Mouse (Mus musculus): ENCODE measurements around the gene Rnf115. TPM values are rescaled to one million over a fixed set of nuclear protein-coding genes. Genes with fewer than 3 reads are reported as not detected.
"Not testable (repeated sequence)": the region's sequence is repeated elsewhere in the genome, so short reads cannot be mapped to it uniquely, and the experiment has no call there.

Gene Rnf115
- polyA plus RNA-seq, 1 experiment from 2014 or later, result 66.6 TPM

DNA sequence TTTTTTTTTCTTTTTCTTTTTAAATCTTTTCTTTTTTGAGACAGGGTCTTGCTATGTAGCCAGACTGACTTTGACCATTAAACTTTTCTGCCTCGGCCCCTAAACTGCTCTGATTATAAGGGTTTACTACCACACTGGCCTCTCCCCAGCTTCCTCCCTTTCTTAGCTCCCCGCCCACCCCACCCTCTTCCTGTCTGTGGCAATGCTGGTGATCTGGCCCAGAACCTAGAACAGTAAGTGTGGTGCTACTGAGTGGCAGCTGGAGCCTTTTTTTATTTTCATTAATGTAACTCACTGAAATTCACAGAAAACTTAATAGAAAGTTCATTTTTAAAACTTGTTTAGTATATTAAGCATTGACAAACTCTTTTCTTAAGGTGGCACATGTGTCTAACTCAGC lies 11.6 kb upstream of the Rnf115 start:
- Histone ChIP-seq H3K27me3 (no peaks in the 10 kb centered on the region), H3K4me2 (replicated peaks) (no peak overlapping the region), H3K27ac (replicated peaks) (no peak overlapping the region), H3K4me3 (no peak overlapping the region), H3K9me3 (no peaks in the 10 kb centered on the region), H3K36me3 (peaks cover 47% of the 10 kb centered on the region), H3K9ac (replicated peaks) (no peak overlapping the region), H3K4me1 (no peaks in the 10 kb centered on the region)
- ATAC-seq (replicated peaks), result no peak
- 86% methylated on average over 2 of the region's 2 CpGs for WGBS

GRCm38 (mm10) chr3:96719173-96719572 lies 8.3 kb upstream of the Rnf115 start:
- H3K4me1 ChIP-seq, result no peaks in the 10 kb centered on the region
- no peaks in the 10 kb centered on the region for H3K27me3 ChIP-seq
- H3K4me2 ChIP-seq (replicated peaks), result no peak overlapping the region
- H3K4me3 ChIP-seq, result no peak overlapping the region
- ATAC-seq (replicated peaks), result no peak
- no peak overlapping the region for H3K27ac ChIP-seq (replicated peaks)
- no peaks in the 10 kb centered on the region for H3K9me3 ChIP-seq
- 35% methylated on average over 14 of the region's 14 CpGs for WGBS
- peaks cover 35% of the 10 kb centered on the region for H3K36me3 ChIP-seq
- no peak overlapping the region for H3K9ac ChIP-seq (replicated peaks)

- H3K27ac ChIP-seq (replicated peaks), result peak overlapping the region; percentile 79
Observed at GRCm38 (mm10) chr3:96727828-96728633, 567 bp downstream of the Rnf115 start.

GRCm38 (mm10) chr3:96728634-96729402 lies 1.4 kb downstream of the Rnf115 start:
- Histone ChIP-seq H3K4me2 (replicated peaks) (peak overlapping the region; percentile 54), H3K27me3 (no peaks in the 10 kb centered on the region), H3K9me3 (no peaks in the 10 kb centered on the region), H3K4me1 (peaks cover 28% of the 10 kb centered on the region), H3K27ac (replicated peaks) (peak overlapping the region; percentile 79), H3K36me3 (peaks cover under 1% of the 10 kb centered on the region; the same call in 1 of the 2 replicates), H3K9ac (replicated peaks) (peak overlapping the region; percentile 73), H3K4me3 (peak overlapping the region; percentile 87)
- no peak for ATAC-seq (replicated peaks)
- WGBS, result 31% methylated on average over 7 of the region's 7 CpGs

More at GRCm38 (mm10) chr3:96727828-96728633, 567 bp downstream of the Rnf115 start:
- peak overlapping the region; percentile 54 for H3K4me2 ChIP-seq (replicated peaks)
- peak; percentile 69 for ATAC-seq (replicated peaks)
- peaks cover 3% of the 10 kb centered on the region; the same call in 1 of the 2 replicates for H3K36me3 ChIP-seq
- H3K27me3 ChIP-seq, result no peaks in the 10 kb centered on the region
- H3K9me3 ChIP-seq, result no peaks in the 10 kb centered on the region
- H3K4me3 ChIP-seq, result peak overlapping the region; percentile 87
- under 1% methylated on average over 42 of the region's 42 CpGs for WGBS
- H3K9ac ChIP-seq (replicated peaks), result peak overlapping the region; percentile 73
- peaks cover 28% of the 10 kb centered on the region for H3K4me1 ChIP-seq

- Histone ChIP-seq H3K4me2 (replicated peaks) (peak overlapping the region; percentile 54; the same call in 1 of the 2 replicates), H3K4me3 (no peak overlapping the region), H3K27ac (replicated peaks) (no peak overlapping the region), H3K9me3 (no peaks in the 10 kb centered on the region), H3K27me3 (no peaks in the 10 kb centered on the region), H3K9ac (replicated peaks) (peak overlapping the region; percentile 73; the same call in 1 of the 2 replicates), H3K36me3 (no peaks in the 10 kb centered on the region), H3K4me1 (peaks cover 28% of the 10 kb centered on the region)
- WGBS, result 85% methylated on average over 3 of the region's 3 CpGs
- no peak for ATAC-seq (replicated peaks)
Observed at GRCm38 (mm10) chr3:96729403-96729784, 1.9 kb downstream of the Rnf115 start.

DNA sequence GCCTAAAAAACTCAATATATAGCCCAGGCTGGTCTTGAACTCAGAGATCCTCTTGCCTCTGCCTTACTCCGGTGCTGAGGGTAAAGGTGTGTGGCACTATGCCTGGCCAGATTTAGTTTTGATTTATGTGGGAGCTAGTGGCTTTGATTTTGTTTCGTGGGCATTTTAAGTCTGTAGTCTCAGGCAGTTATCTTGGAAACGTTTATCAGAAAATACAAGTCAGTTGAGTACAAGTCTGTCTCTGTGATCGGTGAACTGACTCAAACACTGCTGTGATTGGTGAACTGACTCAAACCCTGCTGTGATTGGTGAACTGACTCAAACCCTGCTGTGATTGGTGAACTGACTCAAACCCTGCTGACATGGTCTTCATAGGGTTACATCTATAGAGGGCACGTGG lies 3.3 kb downstream of the Rnf115 start:
- ATAC-seq (replicated peaks), result no peak

GRCm38 (mm10) chr3:96733984-96734383 lies 6.5 kb downstream of the Rnf115 start:
- Histone ChIP-seq H3K4me3 (no peak overlapping the region), H3K36me3 (no peaks in the 10 kb centered on the region), H3K9ac (replicated peaks) (no peak overlapping the region), H3K4me1 (peaks cover 10% of the 10 kb centered on the region), H3K4me2 (replicated peaks) (no peak overlapping the region), H3K27ac (replicated peaks) (no peak overlapping the region), H3K27me3 (no peaks in the 10 kb centered on the region), H3K9me3 (no peaks in the 10 kb centered on the region)
- WGBS, result 100% methylated on average over 1 of the region's 1 CpGs
- ATAC-seq (replicated peaks), result no peak

More for the DNA sequence above, 3.3 kb downstream of the Rnf115 start:
- no peaks in the 10 kb centered on the region for H3K9me3 ChIP-seq
- 78% methylated on average over 5 of the region's 5 CpGs for WGBS
- no peaks in the 10 kb centered on the region for H3K36me3 ChIP-seq
- no peak overlapping the region for H3K4me2 ChIP-seq (replicated peaks)
- no peak overlapping the region for H3K9ac ChIP-seq (replicated peaks)
- H3K27ac ChIP-seq (replicated peaks), result no peak overlapping the region
- peaks cover 25% of the 10 kb centered on the region for H3K4me1 ChIP-seq
- no peaks in the 10 kb centered on the region for H3K27me3 ChIP-seq
- H3K4me3 ChIP-seq, result no peak overlapping the region

DNA sequence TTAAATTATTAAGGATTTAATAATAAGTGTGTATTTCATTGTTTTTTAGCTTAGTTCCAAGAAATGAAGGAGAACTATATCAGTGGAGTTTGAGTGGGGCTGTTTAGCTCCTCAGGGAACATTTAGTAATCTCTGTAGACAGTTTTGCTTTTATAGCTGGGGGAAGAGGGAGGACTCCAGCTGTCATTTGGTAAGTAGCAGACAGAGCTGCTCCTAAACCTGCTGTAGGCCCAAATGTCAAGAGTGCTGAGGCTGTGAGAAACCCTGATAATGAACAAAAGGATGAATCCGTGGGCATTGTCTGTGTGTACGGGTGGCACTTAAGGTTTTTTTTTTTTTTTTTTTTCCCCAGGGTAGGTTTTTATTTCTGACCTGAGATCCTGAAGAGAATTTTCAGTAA lies 7.7 kb downstream of the Rnf115 start:
- Histone ChIP-seq H3K27me3 (no peaks in the 10 kb centered on the region), H3K27ac (replicated peaks) (no peak overlapping the region), H3K4me3 (no peak overlapping the region), H3K4me1 (no peaks in the 10 kb centered on the region), H3K9me3 (no peaks in the 10 kb centered on the region), H3K36me3 (no peaks in the 10 kb centered on the region), H3K4me2 (replicated peaks) (no peak overlapping the region), H3K9ac (replicated peaks) (no peak overlapping the region)
- ATAC-seq (replicated peaks), result no peak
- 86% methylated on average over 2 of the region's 2 CpGs for WGBS

DNA sequence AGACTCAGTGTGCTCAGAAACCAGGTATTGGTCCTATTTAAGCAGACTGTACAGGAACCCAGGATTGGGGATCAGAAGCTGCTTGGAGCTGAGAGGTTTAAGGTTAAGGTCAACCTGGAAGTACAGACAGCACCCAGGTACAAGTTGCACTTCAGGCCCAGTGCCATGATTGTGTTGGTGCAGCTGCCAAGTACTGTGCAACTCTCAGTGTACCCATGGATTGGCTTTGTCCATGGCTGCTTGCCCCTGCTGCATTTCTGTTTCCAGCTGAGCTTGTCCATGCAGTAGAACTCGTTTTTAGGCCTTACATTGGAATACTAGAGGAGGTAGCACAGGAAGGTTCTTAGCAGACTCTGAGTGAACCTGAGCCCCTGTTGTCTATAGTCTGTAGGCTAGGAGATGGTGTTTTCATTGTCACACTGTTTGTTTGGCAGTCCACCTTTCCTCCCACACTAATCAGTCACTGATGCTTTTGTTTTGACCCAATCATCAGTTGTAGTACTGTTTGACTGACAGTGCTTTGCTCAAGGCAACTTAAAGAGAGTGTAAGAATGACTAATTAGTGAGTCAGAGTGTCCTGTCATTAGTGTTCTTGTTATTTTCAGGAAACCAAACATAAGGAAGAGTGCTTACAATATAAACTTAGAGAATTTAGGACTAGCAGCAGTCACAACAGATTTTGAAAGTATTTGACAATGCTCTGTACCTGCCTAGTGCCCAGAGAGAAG lies 9.7 kb downstream of the Rnf115 start:
- H3K36me3 ChIP-seq, result no peaks in the 10 kb centered on the region
- H3K9ac ChIP-seq (replicated peaks), result no peak overlapping the region
- H3K4me2 ChIP-seq (replicated peaks), result no peak overlapping the region
- no peaks in the 10 kb centered on the region for H3K9me3 ChIP-seq
- H3K27ac ChIP-seq (replicated peaks), result no peak overlapping the region
- no peaks in the 10 kb centered on the region for H3K27me3 ChIP-seq
- ATAC-seq (replicated peaks), result no peak
- H3K4me3 ChIP-seq, result no peak overlapping the region
- 45% methylated on average over 1 of the region's 1 CpGs for WGBS
- no peaks in the 10 kb centered on the region for H3K4me1 ChIP-seq

GRCm38 (mm10) chr3:96737995-96738394 lies 10.5 kb downstream of the Rnf115 start:
- no peak overlapping the region for H3K9ac ChIP-seq (replicated peaks)
- H3K27me3 ChIP-seq, result no peaks in the 10 kb centered on the region
- no peaks in the 10 kb centered on the region for H3K4me1 ChIP-seq
- H3K36me3 ChIP-seq, result no peaks in the 10 kb centered on the region
- H3K4me2 ChIP-seq (replicated peaks), result no peak overlapping the region
- ATAC-seq (replicated peaks), result no peak
- H3K4me3 ChIP-seq, result no peak overlapping the region
- no peaks in the 10 kb centered on the region for H3K9me3 ChIP-seq
- 89% methylated on average over 1 of the region's 1 CpGs for WGBS
- H3K27ac ChIP-seq (replicated peaks), result no peak overlapping the region

DNA sequence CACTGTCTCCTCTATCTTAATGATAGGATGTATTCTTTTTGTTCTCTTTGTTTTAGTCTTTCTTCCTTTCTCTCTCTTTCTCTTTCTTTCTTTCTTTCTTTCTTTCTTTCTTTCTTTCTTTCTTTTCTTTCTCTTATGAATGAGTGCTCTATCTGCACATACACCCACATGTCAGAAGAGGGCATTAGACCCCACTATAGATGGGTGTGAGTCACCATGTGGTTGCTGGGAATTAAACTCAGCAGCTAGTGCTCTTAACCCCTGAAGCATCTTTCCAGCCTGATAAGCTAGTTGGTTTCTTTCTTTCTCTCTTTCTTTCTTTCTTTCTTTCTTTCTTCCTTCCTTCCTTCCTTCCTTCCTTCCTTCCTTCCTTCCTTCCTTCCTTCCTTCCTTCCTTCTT lies 12.8 kb downstream of the Rnf115 start:
- not testable (repeated sequence) for H3K36me3 ChIP-seq; H3K4me3 ChIP-seq; H3K9ac ChIP-seq (replicated peaks); H3K9me3 ChIP-seq; H3K27ac ChIP-seq (replicated peaks); H3K27me3 ChIP-seq; H3K4me1 ChIP-seq; ATAC-seq (replicated peaks); H3K4me2 ChIP-seq (replicated peaks)

GRCm38 (mm10) chr3:96744348-96744747 lies 16.9 kb downstream of the Rnf115 start:
- Histone ChIP-seq H3K9me3 (no peaks in the 10 kb centered on the region), H3K4me3 (no peak overlapping the region), H3K27me3 (no peaks in the 10 kb centered on the region), H3K36me3 (no peaks in the 10 kb centered on the region), H3K27ac (replicated peaks) (no peak overlapping the region), H3K9ac (replicated peaks) (no peak overlapping the region), H3K4me1 (no peaks in the 10 kb centered on the region), H3K4me2 (replicated peaks) (no peak overlapping the region)
- WGBS, result 98% methylated on average over 3 of the region's 3 CpGs
- no peak for ATAC-seq (replicated peaks)

All from forebrain, embryonic 15.5 days (tissue).